Mouse (Mus musculus) stomach, postnatal 0 days (tissue): ENCODE results near the gene Slc44a1.

ENCODE experiments used
- CTCF ChIP-seq: IDR thresholded peaks from 2 replicates; pipeline ENCODE4 v1.5.1; 2016; ENCODE audit warnings: antibody characterized with exemption, low read depth, mild to moderate bottlenecking, moderate library complexity
- EP300 ChIP-seq: optimal IDR thresholded peaks from 2 replicates; pipeline ENCODE3; 2016; ENCODE audit warnings: antibody characterized with exemption

DNA sequence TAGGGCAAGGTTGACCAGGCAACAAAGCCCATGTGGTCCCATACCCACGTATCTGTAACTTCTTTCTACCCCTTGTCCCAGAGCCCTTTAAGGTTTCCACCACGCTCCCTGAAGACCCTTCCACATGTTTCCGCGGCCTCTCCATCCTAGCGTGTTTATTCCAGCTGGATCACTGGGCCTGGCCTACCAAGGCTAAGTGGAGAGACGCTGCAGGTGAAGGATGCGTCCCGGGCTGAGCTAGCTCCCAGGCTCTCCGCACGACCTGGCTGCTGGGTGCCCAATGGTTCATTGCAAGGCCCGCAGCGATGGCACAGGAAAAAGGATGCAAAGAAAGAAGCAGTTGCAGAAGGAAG is 190.7 kb downstream of the Slc44a1 start:
- TF ChIP-seq CTCF = no peak
- TF ChIP-seq EP300 = no peak
